Mouse (Mus musculus): ENCODE results near the gene Pgd. TPM values are rescaled to one million over a fixed set of nuclear protein-coding genes. Genes with fewer than 3 reads are reported as not detected.

Pgd gene
- polyA plus RNA-seq, 1 experiment from 2014 or later = 78.2 TPM

GRCm38 (mm10) chr4:149161166-149161565 is 5.4 kb downstream of the Pgd start:
- H3K9ac ChIP-seq (ENCODE audit: low read length) = no peak overlapping the region
- H3K27me3 ChIP-seq (ENCODE audit: control insufficient read depth, insufficient read depth, low read length) = no peaks in the 10 kb centered on the region
- peaks cover 35% of the 10 kb centered on the region for H3K36me3 ChIP-seq (ENCODE audit: control insufficient read depth, insufficient read depth)
- no peak for ATAC-seq (replicated peaks; ENCODE audit: extremely low read depth, insufficient read depth, low FRiP score)
- 90% methylated on average over 6 of the region's 6 CpGs for WGBS
- H3K27ac ChIP-seq (ENCODE audit: low read length) = no peak overlapping the region
- peaks cover 8% of the 10 kb centered on the region for H3K4me1 ChIP-seq (ENCODE audit: control insufficient read depth, insufficient read depth, low read length)
- H3K4me2 ChIP-seq (ENCODE audit: low read depth, low read length) = no peak overlapping the region
- no peaks in the 10 kb centered on the region for H3K9me3 ChIP-seq (replicated peaks; ENCODE audit: control insufficient read depth, low read length)
- no peak overlapping the region for H3K4me3 ChIP-seq (ENCODE audit: low read length)

- Histone ChIP-seq H3K4me2 (ENCODE audit: low read depth, low read length) (no peak overlapping the region), H3K9ac (ENCODE audit: low read length) (no peak overlapping the region), H3K36me3 (ENCODE audit: control insufficient read depth, insufficient read depth) (peaks cover 47% of the 10 kb centered on the region), H3K27ac (ENCODE audit: low read length) (no peak overlapping the region), H3K4me3 (ENCODE audit: low read length) (no peak overlapping the region), H3K9me3 (replicated peaks; ENCODE audit: control insufficient read depth, low read length) (no peaks in the 10 kb centered on the region; the same call in 1 of the 2 replicates), H3K4me1 (ENCODE audit: control insufficient read depth, insufficient read depth, low read length) (no peaks in the 10 kb centered on the region), H3K27me3 (ENCODE audit: control insufficient read depth, insufficient read depth, low read length) (no peaks in the 10 kb centered on the region)
- WGBS = 82% methylated on average over 13 of the region's 13 CpGs
- ATAC-seq (replicated peaks; ENCODE audit: extremely low read depth, insufficient read depth, low FRiP score) = no peak
Observed at GRCm38 (mm10) chr4:149159891-149160290, 6.7 kb downstream of the Pgd start.

GRCm38 (mm10) chr4:149159203-149159602 is 7.4 kb downstream of the Pgd start:
- H3K4me1 ChIP-seq (ENCODE audit: control insufficient read depth, insufficient read depth, low read length) = no peaks in the 10 kb centered on the region
- ATAC-seq (replicated peaks; ENCODE audit: extremely low read depth, insufficient read depth, low FRiP score) = no peak
- H3K36me3 ChIP-seq (ENCODE audit: control insufficient read depth, insufficient read depth) = peaks cover 54% of the 10 kb centered on the region
- no peak overlapping the region for H3K9ac ChIP-seq (ENCODE audit: low read length)
- no peaks in the 10 kb centered on the region for H3K27me3 ChIP-seq (ENCODE audit: control insufficient read depth, insufficient read depth, low read length)
- H3K4me2 ChIP-seq (ENCODE audit: low read depth, low read length) = no peak overlapping the region
- no peak overlapping the region for H3K27ac ChIP-seq (ENCODE audit: low read length)
- WGBS = 72% methylated on average over 2 of the region's 2 CpGs
- H3K9me3 ChIP-seq (replicated peaks; ENCODE audit: control insufficient read depth, low read length) = no peaks in the 10 kb centered on the region; the same call in 1 of the 2 replicates
- no peak overlapping the region for H3K4me3 ChIP-seq (ENCODE audit: low read length)

GRCm38 (mm10) chr4:149157415-149157973 is 9.1 kb downstream of the Pgd start:
- no peak for ATAC-seq (replicated peaks; ENCODE audit: extremely low read depth, insufficient read depth, low FRiP score)
- H3K4me1 ChIP-seq (ENCODE audit: control insufficient read depth, insufficient read depth, low read length) = no peaks in the 10 kb centered on the region
- 90% methylated on average over 8 of the region's 8 CpGs for WGBS

GRCm38 (mm10) chr4:149155711-149156110 is 10.9 kb downstream of the Pgd start:
- Histone ChIP-seq H3K4me2 (ENCODE audit: low read depth, low read length) (no peak overlapping the region), H3K27me3 (ENCODE audit: control insufficient read depth, insufficient read depth, low read length) (no peaks in the 10 kb centered on the region), H3K9ac (ENCODE audit: low read length) (no peak overlapping the region), H3K9me3 (replicated peaks; ENCODE audit: control insufficient read depth, low read length) (no peaks in the 10 kb centered on the region; the same call in 1 of the 2 replicates), H3K4me1 (ENCODE audit: control insufficient read depth, insufficient read depth, low read length) (no peaks in the 10 kb centered on the region), H3K36me3 (ENCODE audit: control insufficient read depth, insufficient read depth) (peaks cover 72% of the 10 kb centered on the region), H3K4me3 (ENCODE audit: low read length) (no peak overlapping the region), H3K27ac (ENCODE audit: low read length) (no peak overlapping the region)
- no peak for ATAC-seq (replicated peaks; ENCODE audit: extremely low read depth, insufficient read depth, low FRiP score)
- WGBS = 93% methylated on average over 6 of the region's 6 CpGs

More at GRCm38 (mm10) chr4:149157415-149157973, 9.1 kb downstream of the Pgd start:
- Histone ChIP-seq H3K27ac (ENCODE audit: low read length) (no peak overlapping the region), H3K27me3 (ENCODE audit: control insufficient read depth, insufficient read depth, low read length) (no peaks in the 10 kb centered on the region), H3K4me3 (ENCODE audit: low read length) (no peak overlapping the region), H3K4me2 (ENCODE audit: low read depth, low read length) (no peak overlapping the region), H3K9me3 (replicated peaks; ENCODE audit: control insufficient read depth, low read length) (no peaks in the 10 kb centered on the region; the same call in 1 of the 2 replicates), H3K9ac (ENCODE audit: low read length) (no peak overlapping the region), H3K36me3 (ENCODE audit: control insufficient read depth, insufficient read depth) (peaks cover 64% of the 10 kb centered on the region)

GRCm38 (mm10) chr4:149154859-149155258 is 11.7 kb downstream of the Pgd start:
- H3K9me3 ChIP-seq (replicated peaks; ENCODE audit: control insufficient read depth, low read length) = no peaks in the 10 kb centered on the region; the same call in 1 of the 2 replicates
- H3K9ac ChIP-seq (ENCODE audit: low read length) = no peak overlapping the region
- no peak overlapping the region for H3K27ac ChIP-seq (ENCODE audit: low read length)
- H3K4me1 ChIP-seq (ENCODE audit: control insufficient read depth, insufficient read depth, low read length) = no peaks in the 10 kb centered on the region
- peaks cover 70% of the 10 kb centered on the region for H3K36me3 ChIP-seq (ENCODE audit: control insufficient read depth, insufficient read depth)
- no peak for ATAC-seq (replicated peaks; ENCODE audit: extremely low read depth, insufficient read depth, low FRiP score)
- WGBS = over 99% methylated on average over 7 of the region's 7 CpGs
- H3K4me3 ChIP-seq (ENCODE audit: low read length) = no peak overlapping the region
- H3K4me2 ChIP-seq (ENCODE audit: low read depth, low read length) = no peak overlapping the region
- no peaks in the 10 kb centered on the region for H3K27me3 ChIP-seq (ENCODE audit: control insufficient read depth, insufficient read depth, low read length)

GRCm38 (mm10) chr4:149150721-149151120 is 15.8 kb downstream of the Pgd start:
- no peaks in the 10 kb centered on the region for H3K4me1 ChIP-seq (ENCODE audit: control insufficient read depth, insufficient read depth, low read length)
- H3K27ac ChIP-seq (ENCODE audit: low read length) = no peak overlapping the region
- H3K9ac ChIP-seq (ENCODE audit: low read length) = no peak overlapping the region
- H3K9me3 ChIP-seq (replicated peaks; ENCODE audit: control insufficient read depth, low read length) = no peaks in the 10 kb centered on the region; the same call in 1 of the 2 replicates
- no peaks in the 10 kb centered on the region for H3K27me3 ChIP-seq (ENCODE audit: control insufficient read depth, insufficient read depth, low read length)
- H3K4me3 ChIP-seq (ENCODE audit: low read length) = no peak overlapping the region
- no peak overlapping the region for H3K4me2 ChIP-seq (ENCODE audit: low read depth, low read length)
- 93% methylated on average over 11 of the region's 11 CpGs for WGBS
- peaks cover 47% of the 10 kb centered on the region for H3K36me3 ChIP-seq (ENCODE audit: control insufficient read depth, insufficient read depth)
- ATAC-seq (replicated peaks; ENCODE audit: extremely low read depth, insufficient read depth, low FRiP score) = no peak

GRCm38 (mm10) chr4:149150256-149150655 is 16.3 kb downstream of the Pgd start:
- Histone ChIP-seq H3K27ac (ENCODE audit: low read length) (no peak overlapping the region), H3K4me2 (ENCODE audit: low read depth, low read length) (no peak overlapping the region), H3K27me3 (ENCODE audit: control insufficient read depth, insufficient read depth, low read length) (no peaks in the 10 kb centered on the region), H3K4me3 (ENCODE audit: low read length) (no peak overlapping the region), H3K9me3 (replicated peaks; ENCODE audit: control insufficient read depth, low read length) (no peaks in the 10 kb centered on the region; the same call in 1 of the 2 replicates), H3K36me3 (ENCODE audit: control insufficient read depth, insufficient read depth) (peaks cover 43% of the 10 kb centered on the region), H3K4me1 (ENCODE audit: control insufficient read depth, insufficient read depth, low read length) (no peaks in the 10 kb centered on the region), H3K9ac (ENCODE audit: low read length) (no peak overlapping the region)
- 87% methylated on average over 11 of the region's 11 CpGs for WGBS
- no peak for ATAC-seq (replicated peaks; ENCODE audit: extremely low read depth, insufficient read depth, low FRiP score)

GRCm38 (mm10) chr4:149149611-149150010 is 17.0 kb downstream of the Pgd start:
- H3K36me3 ChIP-seq (ENCODE audit: control insufficient read depth, insufficient read depth) = peaks cover 36% of the 10 kb centered on the region
- no peak overlapping the region for H3K4me2 ChIP-seq (ENCODE audit: low read depth, low read length)
- 68% methylated on average over 7 of the region's 7 CpGs for WGBS
- H3K4me3 ChIP-seq (ENCODE audit: low read length) = no peak overlapping the region
- H3K9me3 ChIP-seq (replicated peaks; ENCODE audit: control insufficient read depth, low read length) = no peaks in the 10 kb centered on the region
- H3K27ac ChIP-seq (ENCODE audit: low read length) = no peak overlapping the region
- no peak for ATAC-seq (replicated peaks; ENCODE audit: extremely low read depth, insufficient read depth, low FRiP score)
- H3K27me3 ChIP-seq (ENCODE audit: control insufficient read depth, insufficient read depth, low read length) = no peaks in the 10 kb centered on the region
- H3K4me1 ChIP-seq (ENCODE audit: control insufficient read depth, insufficient read depth, low read length) = no peaks in the 10 kb centered on the region
- no peak overlapping the region for H3K9ac ChIP-seq (ENCODE audit: low read length)

All from heart, embryonic 16.5 days (tissue).